Mouse (Mus musculus): Measurements from ENCODE around the gene Dlg2. TPM values are rescaled to one million over a fixed set of nuclear protein-coding genes. Genes with fewer than 3 reads are reported as not detected.

Gene Dlg2
- polyA plus RNA-seq (2012; rRNA removed), result 3.3 and 5.0 TPM in 2 replicates

DNA sequence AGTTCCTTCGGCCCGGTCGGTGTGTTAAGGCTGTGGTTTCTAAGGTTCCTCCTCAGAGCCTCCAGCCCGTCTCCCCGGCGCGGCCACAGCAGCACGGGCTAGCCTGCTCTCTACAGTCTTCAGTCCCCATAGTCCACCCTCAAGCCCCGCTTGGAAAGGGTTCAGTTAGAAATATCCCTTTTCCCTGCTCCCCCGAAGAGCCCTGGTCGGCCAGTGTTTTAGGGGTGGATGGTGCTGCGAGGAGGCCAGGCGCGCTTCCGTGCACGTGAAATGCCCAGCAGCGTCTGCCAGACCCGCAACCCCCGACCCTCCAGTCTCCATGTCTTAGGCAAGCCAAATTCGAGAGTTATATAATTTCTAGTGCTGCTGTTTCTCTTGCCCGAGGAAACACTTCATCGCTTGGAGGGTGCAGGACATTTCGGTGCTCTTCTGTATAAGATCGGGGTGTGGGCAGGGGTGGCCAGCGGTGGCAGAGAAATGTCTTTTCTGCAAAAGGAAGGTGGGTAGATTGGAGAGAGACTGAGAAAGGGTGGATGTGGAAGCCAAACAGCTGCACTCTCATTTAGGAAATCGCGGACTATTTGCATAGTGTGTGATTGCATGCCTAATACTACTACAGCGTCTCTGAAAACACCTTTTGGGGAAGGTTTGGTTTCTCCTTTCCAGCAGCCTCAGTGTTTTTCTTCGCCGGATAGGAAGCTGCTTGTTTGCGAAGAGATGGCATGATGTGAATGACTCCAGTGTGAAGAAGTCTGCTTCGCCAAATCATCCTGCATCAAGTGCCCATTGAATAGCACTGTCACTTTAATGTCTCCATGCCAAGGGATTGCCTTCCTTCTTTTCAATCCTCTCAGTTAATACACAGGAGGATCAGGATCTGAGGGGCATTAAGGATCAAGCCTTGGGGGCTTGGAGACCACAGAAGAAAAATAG, at the start of gene Dlg2:
Gene Dlg2 (plus strand): TSS at position 360 of the 933 bp plus-strand sequence.

DNA sequence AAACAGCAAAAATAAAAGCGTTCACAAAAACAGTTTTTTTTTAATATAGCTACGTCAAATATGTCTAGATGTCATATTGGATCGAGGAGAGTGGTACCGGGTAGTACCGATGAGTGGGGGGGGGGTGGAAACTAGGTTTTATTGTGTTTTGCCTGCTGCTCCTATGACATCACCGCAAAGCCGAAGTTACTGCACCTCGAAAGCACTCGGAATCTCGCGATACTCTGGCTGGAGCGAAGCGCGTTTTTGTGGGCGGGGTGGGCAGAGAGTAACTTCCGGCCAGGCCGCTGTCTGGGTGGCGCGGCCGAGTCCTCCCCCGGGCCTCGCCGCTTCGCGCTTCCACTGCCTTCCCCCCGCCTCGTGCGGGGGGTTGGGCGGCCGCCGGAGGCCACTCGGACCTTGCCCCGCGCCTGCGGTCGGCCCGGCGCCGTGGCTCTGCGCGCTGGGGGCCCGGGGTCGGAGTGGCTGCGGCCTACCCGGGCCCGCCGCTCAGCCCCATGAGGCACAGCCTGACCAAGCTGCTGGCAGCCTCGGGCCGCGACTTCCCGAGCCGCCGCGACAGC, 33.9 kb upstream of the Dlg2 start, which contains the start of gene Crebzf:
Gene Crebzf (plus strand): TSS at position 212 of the 563 bp plus-strand sequence.

DNA sequence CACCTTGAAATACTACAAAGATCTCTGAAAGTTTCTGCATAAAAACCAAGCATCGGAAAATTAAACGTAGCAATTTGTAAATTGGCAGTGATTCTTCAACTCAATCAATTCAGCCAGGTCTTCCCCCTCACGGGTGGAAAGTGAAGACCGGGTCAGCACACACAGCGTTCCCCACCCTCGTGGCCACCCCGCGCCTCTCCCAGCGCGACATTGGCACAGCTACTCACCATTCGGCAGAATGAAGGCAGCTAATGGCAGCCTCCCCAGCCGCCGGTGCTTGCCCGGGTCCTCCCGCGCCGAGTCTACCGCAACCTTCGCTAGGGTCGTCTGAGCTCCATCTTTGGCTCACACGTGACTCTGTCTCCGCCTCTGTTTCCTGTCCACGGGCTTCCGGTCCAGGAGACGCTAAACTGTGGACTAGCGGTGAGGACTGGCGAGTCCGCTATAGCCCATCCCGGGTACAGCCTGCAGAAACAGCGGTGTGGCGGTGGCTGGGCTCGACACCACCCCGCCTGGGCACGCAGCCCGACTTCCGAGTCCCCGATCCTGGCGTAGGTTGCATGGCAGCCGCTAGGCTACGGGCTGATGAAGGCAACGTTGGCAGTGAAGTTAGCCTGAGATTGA, 19.5 kb upstream of the Dlg2 start, which contains the start of gene Tmem126a:
Gene Tmem126a (minus strand): TSS at position 385 of the 624 bp plus-strand sequence.

DNA sequence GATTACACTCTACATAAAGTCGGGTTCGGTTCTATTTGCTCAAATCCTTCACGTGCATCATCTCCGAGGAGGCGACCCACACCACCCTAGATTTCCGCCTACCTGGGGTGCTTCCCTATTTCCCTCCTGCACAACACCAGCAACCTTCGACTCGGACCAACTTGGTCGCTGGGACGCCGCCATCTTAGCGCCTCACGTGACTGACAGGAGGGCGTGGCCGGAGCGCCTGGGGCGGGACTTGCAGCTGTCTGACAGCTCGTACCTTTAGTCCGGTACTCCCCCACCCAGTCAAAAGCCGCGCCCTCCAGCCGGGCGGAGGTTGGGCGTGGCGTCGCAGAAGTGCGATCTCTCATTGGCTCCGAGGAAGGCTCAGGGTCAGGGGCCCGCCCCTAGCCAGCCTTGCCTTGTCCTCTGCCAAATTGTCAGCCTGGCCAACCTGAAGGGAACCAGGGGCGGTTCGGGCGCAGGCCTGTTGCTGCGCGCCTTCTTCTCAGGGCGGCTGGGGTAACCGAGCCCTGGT, 619 bp upstream of the Dlg2 start, which contains the start of gene Tmem126b:
Gene Tmem126b (minus strand): TSS at position 209 of the 520 bp plus-strand sequence.

Other genes with a start within 250 kb of the Dlg2 start
- not detected in 2 replicates for gene Ccdc83, start 210.9 kb upstream of the Dlg2 start, polyA plus RNA-seq (2012; rRNA removed)
- gene Sytl2, start 174.4 kb upstream of the Dlg2 start, polyA plus RNA-seq (2012; rRNA removed), result 4.9 and 10.2 TPM in 2 replicates
- gene Ccdc89, start 50.1 kb upstream of the Dlg2 start, polyA plus RNA-seq (2012; rRNA removed), result not detected in 2 replicates
- gene Crebzf, start 33.9 kb upstream of the Dlg2 start, polyA plus RNA-seq (2012; rRNA removed), result 22.1 and 30.0 TPM in 2 replicates
- 4.2 and 4.3 TPM in 2 replicates for gene Tmem126a, start 19.4 kb upstream of the Dlg2 start, polyA plus RNA-seq (2012; rRNA removed)
- gene Tmem126b, start 671 bp upstream of the Dlg2 start, polyA plus RNA-seq (2012; rRNA removed), result 1.5 and 1.7 TPM in 2 replicates

All from stomach, adult 2 months (tissue).